Mouse (Mus musculus) heart, postnatal 25 days (tissue): ENCODE measurements around the gene Hip1. TPM values are rescaled to one million over a fixed set of nuclear protein-coding genes. Genes with fewer than 3 reads are reported as not detected.
"Not testable (repeated sequence)": the region's sequence is repeated elsewhere in the genome, so short reads cannot be mapped to it uniquely, and the experiment has no call there.

Experiments
- DNase-seq: peaks from one replicate; pipeline ENCODE4 v3.0.0; 2022; ENCODE audit warnings: low spot score
- intact Hi-C: fragments of 180-260 bp; cut with DNase I; formaldehyde crosslinking; loops from one replicate; pipeline ENCODE4 v1.15.1; 2025
- microRNA-seq: library from miRNA; unstranded; fragments of <30 nt; microRNA quantifications from one replicate; pipeline ENCODE4 v1.2.0, GENCODE M21; 2022
- total RNA-seq, 2 experiments: library from RNA; stranded (reverse); gene quantifications; 2 replicates each; pipeline ENCODE4 v1.2.3; 2021

Gene Hip1
- total RNA-seq, 2 experiments from 2014 or later: 30.0 to 36.0 TPM

GRCm38 (mm10) chr5:135382746-135383145, 162.2 kb downstream of the Hip1 start:
- intact Hi-C loops: no loop called here
- no peak for DNase-seq

GRCm38 (mm10) chr5:135381356-135381925, 163.5 kb downstream of the Hip1 start:
- intact Hi-C loops: no loop called here
- DNase-seq: no peak

- intact Hi-C loops: no loop called here
- no peak for DNase-seq
Measured at GRCm38 (mm10) chr5:135380681-135381080, 164.2 kb downstream of the Hip1 start.

GRCm38 (mm10) chr5:135376341-135376740, 168.6 kb downstream of the Hip1 start:
- no peak for DNase-seq
- intact Hi-C loops: no loop called here

GRCm38 (mm10) chr5:135375167-135375566, 169.8 kb downstream of the Hip1 start:
- no peak for DNase-seq
- intact Hi-C loops: no loop called here

GRCm38 (mm10) chr5:135373601-135374000, 171.3 kb downstream of the Hip1 start:
- DNase-seq: no peak
- intact Hi-C loops: no loop called here

DNA sequence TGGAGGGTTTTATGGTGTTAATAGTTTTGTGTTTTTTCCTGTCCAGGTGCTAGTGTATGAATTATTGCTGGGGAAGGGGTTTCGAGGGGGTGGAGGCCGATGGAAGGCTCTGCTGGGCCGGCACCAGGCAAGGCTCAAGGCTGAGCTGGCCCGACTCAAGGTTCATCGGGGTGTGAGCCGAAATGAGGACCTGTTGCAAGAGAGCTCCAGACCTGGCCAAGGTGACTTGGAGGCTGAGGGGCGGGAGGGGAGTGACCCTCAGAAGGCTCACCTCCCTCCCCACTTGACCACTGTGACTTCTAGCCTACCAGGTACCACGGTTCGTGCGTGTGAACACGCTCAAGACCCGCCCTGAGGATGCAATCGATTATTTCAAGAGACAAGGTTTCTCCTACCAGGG, 173.7 kb downstream of the Hip1 start:
- intact Hi-C loops: no loop called here
- DNase-seq: no peak

DNA sequence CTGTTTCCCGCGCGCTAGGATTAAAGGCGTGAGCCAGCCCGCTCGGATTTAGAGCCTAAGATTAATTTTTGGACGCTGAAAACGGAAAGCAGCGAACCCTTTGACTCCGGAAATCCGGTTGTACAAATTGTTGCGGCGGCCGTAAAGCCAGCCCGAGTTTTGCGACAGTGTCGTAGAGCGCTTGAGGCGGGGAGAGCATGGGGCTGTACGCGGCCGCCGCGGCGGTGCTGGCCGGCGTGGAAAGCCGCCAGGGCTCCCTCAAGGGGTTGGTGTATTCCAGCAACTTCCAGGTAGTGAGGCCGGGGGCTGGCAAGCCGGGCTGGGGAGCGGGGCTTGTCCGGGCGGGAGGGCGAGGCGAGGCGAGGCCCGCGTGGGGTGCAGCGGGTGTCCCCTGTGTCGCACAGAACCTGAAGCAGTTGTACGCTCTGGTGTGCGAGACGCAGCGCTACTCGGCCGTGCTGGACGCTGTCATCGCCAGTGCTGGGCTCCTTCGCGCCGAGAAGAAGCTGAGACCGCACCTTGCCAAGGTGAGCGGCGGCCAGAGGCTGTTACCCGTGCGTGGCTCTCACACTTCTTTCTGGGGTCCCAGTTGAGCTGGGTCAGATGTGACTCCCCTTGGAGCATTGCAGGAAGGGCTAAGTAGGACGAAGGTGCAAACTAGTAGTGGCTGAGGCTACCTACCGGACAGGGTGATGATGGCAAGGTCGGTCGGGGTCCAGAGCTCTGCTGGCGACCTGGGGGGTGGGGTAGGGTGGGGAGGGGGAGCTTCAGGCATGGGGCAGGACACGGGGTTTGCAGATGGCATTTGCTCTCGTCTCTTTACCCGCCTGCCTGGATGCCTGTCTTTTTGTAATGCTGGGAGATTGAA, 174.9 kb downstream of the Hip1 start, which contains the start of gene Nsun5:
Nsun5 (plus strand) TSS at position 167 of the 868 bp plus-strand sequence.
- intact Hi-C loops: loop anchor here (10.0 kb wide), 1 partner anchor 255 kb away; no protein-coding TSS in a partner anchor

GRCm38 (mm10) chr5:135369196-135369595, 175.7 kb downstream of the Hip1 start:
- intact Hi-C loops: loop anchor here (10.0 kb wide), 1 partner anchor 254 kb away; no protein-coding TSS in a partner anchor

More for the DNA sequence above, 174.9 kb downstream of the Hip1 start, which contains the start of gene Nsun5:
- DNase-seq: peak; percentile 86

DNA sequence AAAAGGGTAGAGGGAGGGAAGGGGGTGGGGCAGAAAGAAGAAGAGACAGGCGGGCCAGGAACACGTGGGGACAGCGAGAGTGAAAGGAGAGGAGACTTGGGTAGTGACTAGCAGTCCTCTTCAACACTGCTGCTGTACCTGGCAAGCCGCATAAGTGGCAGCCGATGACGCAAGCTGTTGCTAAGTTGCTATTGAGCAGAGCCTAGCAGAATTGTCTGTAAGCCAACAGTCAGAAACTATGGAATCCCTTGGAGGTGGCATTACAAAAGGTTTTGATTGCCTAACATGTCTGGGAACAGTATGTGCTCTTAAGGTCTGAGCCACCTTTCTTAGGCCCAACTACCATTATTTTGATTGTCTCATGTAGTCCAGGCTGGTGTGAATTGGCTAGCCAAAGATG, 176.6 kb downstream of the Hip1 start:
- intact Hi-C loops: loop anchor here (10.0 kb wide), 1 partner anchor 254 kb away; no protein-coding TSS in a partner anchor
- no peak for DNase-seq

More at GRCm38 (mm10) chr5:135369196-135369595, 175.7 kb downstream of the Hip1 start:
- DNase-seq: not testable (repeated sequence)

DNA sequence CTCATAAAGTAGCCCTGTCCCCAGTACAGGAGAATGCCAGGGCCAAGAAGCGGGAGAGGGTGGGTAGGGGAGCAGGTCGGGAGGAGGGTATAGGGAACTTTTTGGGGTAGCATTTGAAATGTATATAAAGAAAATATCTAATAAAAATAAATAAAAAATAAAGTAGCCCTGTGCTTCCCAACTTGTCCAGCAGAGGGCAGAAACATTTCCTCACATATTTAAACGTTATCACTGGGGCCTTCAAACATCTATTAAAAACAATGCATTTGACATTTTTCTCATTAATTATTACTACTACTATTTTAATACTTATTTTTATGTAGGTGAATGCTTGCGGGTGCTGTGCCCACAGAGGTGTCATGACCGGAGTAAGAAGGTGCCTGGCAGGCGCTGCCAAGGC, 177.1 kb downstream of the Hip1 start:
- intact Hi-C loops: loop anchor here (10.0 kb wide), 1 partner anchor 253 kb away; no protein-coding TSS in a partner anchor
- DNase-seq: no peak

- DNase-seq: no peak
- intact Hi-C loops: loop anchor here (10.0 kb wide), 1 partner anchor 249 kb away; no protein-coding TSS in a partner anchor
Measured at GRCm38 (mm10) chr5:135363540-135363939, 181.4 kb downstream of the Hip1 start.

GRCm38 (mm10) chr5:135362572-135362971, 182.3 kb downstream of the Hip1 start:
- intact Hi-C loops: loop anchor here (10.0 kb wide), 1 partner anchor 248 kb away; no protein-coding TSS in a partner anchor

DNA sequence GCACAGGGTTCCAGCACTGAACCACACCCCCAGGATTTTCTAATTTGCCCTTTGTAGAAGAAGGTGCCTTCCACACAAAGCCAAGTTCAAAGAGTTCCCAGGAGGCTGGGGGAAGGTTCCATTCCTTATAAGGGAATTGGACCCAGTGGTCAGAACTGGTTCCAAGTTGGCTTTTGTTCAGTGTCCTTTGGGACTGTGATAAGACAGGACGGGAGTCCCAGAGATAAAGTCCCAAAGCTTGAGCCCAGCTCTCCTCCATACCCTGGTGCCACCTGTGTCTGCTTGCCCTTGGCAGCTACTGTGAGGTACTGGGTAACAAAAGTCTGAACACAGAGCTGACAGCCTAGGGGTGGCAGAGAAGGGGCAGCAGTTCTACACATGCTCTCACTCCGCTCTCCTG, 185.1 kb downstream of the Hip1 start:
- DNase-seq: peak; percentile 13
- intact Hi-C loops: loop anchor here (10.0 kb wide), 1 partner anchor 245 kb away; no protein-coding TSS in a partner anchor

More at GRCm38 (mm10) chr5:135362572-135362971, 182.3 kb downstream of the Hip1 start:
- DNase-seq: no peak

DNA sequence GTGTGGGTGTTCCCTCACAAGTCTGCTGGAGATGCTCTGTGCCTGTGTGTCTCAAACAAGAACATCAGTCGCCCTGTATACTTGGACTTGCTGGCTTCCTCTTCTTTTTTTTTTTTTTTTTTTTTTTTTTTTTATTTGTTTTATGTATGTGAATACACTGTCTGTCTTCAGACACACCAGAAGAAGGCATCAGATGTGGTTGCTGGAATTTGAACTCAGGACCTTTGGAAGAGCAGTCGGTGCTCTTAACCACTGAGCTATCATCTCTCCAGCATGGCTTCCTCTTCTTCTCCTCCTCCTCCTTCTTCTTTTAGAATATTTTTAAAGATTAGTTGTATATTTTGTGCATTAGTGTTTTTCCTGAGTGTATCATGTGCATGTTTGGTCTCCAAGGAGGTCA, 187.4 kb downstream of the Hip1 start:
- intact Hi-C loops: no loop called here
- DNase-seq: peak; percentile 33

Small RNA genes within 50 kb of the gene (microRNA-seq; reads per million reads assigned to microRNA genes)
- 3.1 reads per million, percentile 3 among the genes with 10 or more reads in this experiment for gene Mir7033

Other genes starting within 250 kb of the Hip1 start
- 1 to 10 TPM in 1 of 2 experiments, under 1 TPM in 1; 0.31 to 1.1 TPM for gene Fkbp6, start 195.1 kb downstream of the Hip1 start, total RNA-seq
- gene Trim50, start 191.8 kb downstream of the Hip1 start, total RNA-seq: not detected
- gene Nsun5, start 175.2 kb downstream of the Hip1 start, total RNA-seq: 10 to 100 TPM; 15.5 to 17.5 TPM
- 10 to 100 TPM; 11.1 to 13.6 TPM for gene Pom121, start 150.6 kb downstream of the Hip1 start, total RNA-seq
- gene Ccl26, start 18.4 kb upstream of the Hip1 start, total RNA-seq: not detected
- 1 to 10 TPM; 2.1 to 2.2 TPM for gene Ccl24, start 27.9 kb upstream of the Hip1 start, total RNA-seq
- gene Rhbdd2, start 87.5 kb upstream of the Hip1 start, total RNA-seq: 10 to 100 TPM; 15.5 to 17.2 TPM
- gene Por, start 124.9 kb upstream of the Hip1 start, total RNA-seq: 10 to 100 TPM; 50.7 to 65.8 TPM
- gene Tmem120a, start 199.3 kb upstream of the Hip1 start, total RNA-seq: 10 to 100 TPM; 11.8 to 13.3 TPM
- not detected for gene Styxl1, start 233.3 kb upstream of the Hip1 start, total RNA-seq
- 1,000 to 10,000 TPM; 1,992 to 2,010 TPM for gene Mdh2, start 233.4 kb upstream of the Hip1 start, total RNA-seq